Comparison of ENCODE assay signal across 21 mouse cellular contexts in the genomic region with DNA sequence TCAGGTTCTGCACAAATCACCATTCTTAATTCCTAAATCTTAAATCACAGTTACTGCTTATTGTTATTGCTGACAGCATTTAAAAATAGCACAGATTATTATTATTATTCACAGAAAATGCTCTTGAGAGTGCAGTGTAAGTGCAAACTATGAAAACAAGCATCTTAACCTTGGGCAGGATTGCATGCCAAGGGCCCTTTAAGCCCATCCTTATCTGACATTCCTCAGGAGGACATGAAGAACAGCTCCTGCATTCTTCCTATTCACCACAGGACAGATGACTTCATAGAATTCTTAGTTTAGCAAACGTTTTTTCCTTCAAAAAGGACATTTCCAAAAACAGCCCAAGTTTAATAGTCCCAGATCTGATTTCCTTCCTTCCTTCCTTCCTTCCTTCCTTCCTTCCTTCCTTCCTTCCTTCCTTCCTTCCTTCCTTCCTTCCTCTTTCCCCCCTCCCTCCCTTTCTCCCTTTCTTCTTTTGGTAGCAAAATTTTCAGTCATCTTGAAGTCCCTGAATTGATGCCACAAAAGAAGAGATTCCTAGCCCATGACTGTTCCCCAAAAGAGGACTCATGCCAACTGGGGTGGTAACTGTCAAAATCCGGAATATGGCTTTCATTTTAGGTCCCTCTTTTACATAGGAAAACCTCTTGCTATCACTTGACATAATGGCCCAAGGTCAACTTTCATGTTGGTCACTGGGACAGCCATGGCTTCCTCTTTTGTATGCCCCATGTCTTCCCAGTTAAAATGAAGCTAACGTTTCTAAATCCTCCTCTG.
"Had no signal": no experiment of that assay in that cellular context is flagged by ENCODE, and none has a peak within 500 bp of the region (broad histone marks: within the 10 kb centered on the region; RNA-seq: fewer than 3 reads in every experiment).

No protein-coding gene starts in this region.

- H3K27ac ChIP-seq: kidney, embryonic 15.5 days; left cerebral cortex, adult 2 months; limb, embryonic 12.5 days; limb, embryonic 15.5 days; liver, embryonic 14.5 days; midbrain, embryonic 10.5 days; midbrain, embryonic 13.5 days; neural tube, embryonic 13.5 days had no signal

- H3K4me1 ChIP-seq: megakaryocyte, embryonic 14.5 days; midbrain, embryonic 10.5 days had no signal

- H3K4me3 ChIP-seq: kidney, embryonic 15.5 days; left cerebral cortex, adult 2 months; limb, embryonic 12.5 days; limb, embryonic 15.5 days; megakaryocyte, embryonic 14.5 days; midbrain, embryonic 10.5 days; midbrain, embryonic 13.5 days; myocyte; neural tube, embryonic 13.5 days had no signal

- H3K36me3 ChIP-seq: limb, embryonic 12.5 days; midbrain, embryonic 10.5 days; midbrain, embryonic 13.5 days; neural tube, embryonic 13.5 days had no signal

- H3K9me3 ChIP-seq: kidney, embryonic 15.5 days; limb, embryonic 12.5 days; limb, embryonic 15.5 days; midbrain, embryonic 10.5 days; midbrain, embryonic 13.5 days; neural tube, embryonic 13.5 days had no signal

- ATAC-seq: liver, postnatal 0 days; midbrain, embryonic 13.5 days; midbrain, embryonic 16.5 days had no signal

- H3K27me3 ChIP-seq: kidney, embryonic 15.5 days; limb, embryonic 12.5 days; limb, embryonic 15.5 days; megakaryocyte, embryonic 14.5 days; midbrain, embryonic 13.5 days; neural tube, embryonic 13.5 days had no signal

- DNase-seq: kidney, adult 11 months; kidney, adult 8-10 months; kidney, postnatal 10 days; kidney, postnatal 36 days; layer of hippocampus, postnatal 36 days; liver, postnatal 0 days; lung, postnatal 36 days; retina, postnatal 1 day; thymus, postnatal 25 days had no signal

- H3K4me2 ChIP-seq: kidney, embryonic 15.5 days; limb, embryonic 12.5 days; limb, embryonic 15.5 days; liver, embryonic 11.5 days; midbrain, embryonic 13.5 days; neural tube, embryonic 13.5 days had no signal

- H3K9ac ChIP-seq: kidney, embryonic 15.5 days; limb, embryonic 12.5 days; limb, embryonic 15.5 days; liver, embryonic 14.5 days; liver, postnatal 0 days; midbrain, embryonic 13.5 days; neural tube, embryonic 13.5 days had no signal
